Mouse (Mus musculus): Measurements from ENCODE around the gene Olfr106-ps. TPM values are rescaled to one million over a fixed set of nuclear protein-coding genes. Genes with fewer than 3 reads are reported as not detected.

Olfr106-ps gene
- total RNA-seq (2015) (not detected in 2 replicates), total RNA-seq (2017) (not detected in 2 replicates)

- no peak for ATAC-seq (replicated peaks; ENCODE audit: poor library complexity)
Observed at GRCm38 (mm10) chr17:37390093-37390492, at the start of gene Olfr106-ps. TSS of gene Olfr106-ps (plus strand) at chr17:37390393.

- ATAC-seq (replicated peaks; ENCODE audit: poor library complexity), result no peak
Observed at GRCm38 (mm10) chr17:37359282-37359681, 30.9 kb upstream of the Olfr106-ps start, which contains the start of gene Olfr104-ps. TSS of gene Olfr104-ps (plus strand) at chr17:37359582.

DNA sequence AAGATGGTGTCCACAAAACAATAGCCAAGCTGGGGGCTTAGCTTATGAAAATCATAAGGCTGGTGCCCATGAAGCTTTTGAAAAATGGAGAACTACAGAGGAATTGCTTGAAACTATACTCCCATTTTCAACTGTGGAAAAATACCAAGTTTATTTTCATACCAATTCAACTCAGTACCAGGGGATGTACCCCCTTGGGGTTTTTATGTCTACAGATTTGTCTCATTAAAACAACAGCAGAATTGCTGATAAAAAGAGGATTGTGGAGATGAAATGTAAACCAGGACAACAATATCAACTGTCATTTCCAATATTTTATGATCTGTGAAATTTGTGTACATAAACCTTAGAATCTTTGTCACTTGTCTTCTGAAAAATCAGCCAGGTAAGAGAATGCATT is 11.5 kb upstream of the Olfr106-ps start, which contains the start of gene Olfr105-ps:
TSS of gene Olfr105-ps (plus strand) at position 301 of the 400 bp plus-strand sequence.
- ATAC-seq (replicated peaks; ENCODE audit: poor library complexity), result no peak

DNA sequence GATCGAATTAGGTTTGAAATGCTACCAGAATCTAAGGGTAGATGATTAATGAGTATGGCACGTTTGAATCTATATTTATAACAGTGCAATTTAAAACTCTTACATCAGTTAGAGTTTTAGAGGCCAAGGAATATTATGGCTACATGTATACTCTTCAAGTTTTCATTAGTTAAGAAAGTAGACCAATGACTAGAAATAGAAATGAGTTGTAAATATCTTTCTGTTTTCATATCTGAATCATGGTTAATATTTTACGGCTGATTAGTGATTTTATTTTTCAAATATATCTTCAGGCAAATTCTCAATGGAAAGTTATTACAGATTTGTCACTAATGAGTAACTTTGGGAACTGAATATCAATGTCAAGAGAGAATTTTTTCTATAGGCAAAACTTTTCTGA is 8.7 kb downstream of the Olfr106-ps start, which contains the start of gene Olfr107:
TSS of gene Olfr107 (plus strand) at position 301 of the 400 bp plus-strand sequence.
- no peak for ATAC-seq (replicated peaks; ENCODE audit: poor library complexity)

DNA sequence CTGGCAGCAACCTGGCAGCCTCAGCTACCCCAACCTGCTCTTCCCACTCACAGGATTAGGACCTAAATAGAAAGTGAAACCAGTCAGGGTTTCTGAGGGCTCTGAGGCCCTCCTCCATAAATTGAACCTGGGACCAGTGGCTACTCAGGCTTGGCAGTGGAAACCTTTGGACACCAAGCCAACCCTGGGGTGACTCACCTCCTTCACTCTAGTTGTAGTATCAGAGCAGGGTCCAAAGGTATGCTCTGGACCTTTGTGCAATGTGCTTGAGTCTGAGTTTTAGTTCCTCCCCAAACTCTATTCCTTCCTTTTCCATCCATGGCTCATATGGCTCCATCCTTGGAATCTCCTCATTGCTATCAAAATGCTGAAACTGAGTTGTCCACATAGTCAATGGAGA is 23.2 kb downstream of the Olfr106-ps start:
- ATAC-seq (replicated peaks; ENCODE audit: poor library complexity), result no peak

- no peak for ATAC-seq (replicated peaks; ENCODE audit: poor library complexity)
Observed at GRCm38 (mm10) chr17:37445180-37445579, 55.0 kb downstream of the Olfr106-ps start, which contains the start of gene Olfr108. TSS of gene Olfr108 (plus strand) at chr17:37445480.

Other genes with a start within 250 kb of the Olfr106-ps start
- not detected in 2 replicates for gene Olfr93, start 228.9 kb upstream of the Olfr106-ps start, total RNA-seq (2015)
- gene Olfr93, start 228.9 kb upstream of the Olfr106-ps start, total RNA-seq (2017), result not detected in 2 replicates
- gene Ubd, start 196.5 kb upstream of the Olfr106-ps start, total RNA-seq (2015), result 0.22 TPM in 1 of 2 replicates, not detected in the other
- gene Ubd, start 196.5 kb upstream of the Olfr106-ps start, total RNA-seq (2017), result 0.27 TPM in 1 of 2 replicates, not detected in the other
- gene Olfr94, start 189.4 kb upstream of the Olfr106-ps start, total RNA-seq (2015), result not detected in 2 replicates
- not detected in 2 replicates for gene Olfr94, start 189.4 kb upstream of the Olfr106-ps start, total RNA-seq (2017)
- not detected in 2 replicates for gene Olfr95, start 177.3 kb upstream of the Olfr106-ps start, total RNA-seq (2015)
- gene Olfr95, start 177.3 kb upstream of the Olfr106-ps start, total RNA-seq (2017), result not detected in 2 replicates
- gene Olfr96, start 170.2 kb upstream of the Olfr106-ps start, total RNA-seq (2015), result not detected in 2 replicates
- not detected in 2 replicates for gene Olfr96, start 170.2 kb upstream of the Olfr106-ps start, total RNA-seq (2017)
- not detected in 2 replicates for gene Olfr97, start 153.1 kb upstream of the Olfr106-ps start, total RNA-seq (2015)
- not detected in 2 replicates for gene Olfr97, start 153.1 kb upstream of the Olfr106-ps start, total RNA-seq (2017)
- not detected in 2 replicates for gene Olfr98, start 126.6 kb upstream of the Olfr106-ps start, total RNA-seq (2015)
- gene Olfr98, start 126.6 kb upstream of the Olfr106-ps start, total RNA-seq (2017), result not detected in 2 replicates
- gene H2-M3, start 120.2 kb upstream of the Olfr106-ps start, total RNA-seq (2015), result 11.0 and 11.6 TPM in 2 replicates
- gene H2-M3, start 120.2 kb upstream of the Olfr106-ps start, total RNA-seq (2017), result 23.5 and 27.3 TPM in 2 replicates
- not detected in 2 replicates for gene Olfr99, start 106.9 kb upstream of the Olfr106-ps start, total RNA-seq (2015)
- not detected in 2 replicates for gene Olfr99, start 106.9 kb upstream of the Olfr106-ps start, total RNA-seq (2017)
- gene Olfr101, start 86.1 kb upstream of the Olfr106-ps start, total RNA-seq (2015), result not detected in 2 replicates
- not detected in 2 replicates for gene Olfr101, start 86.1 kb upstream of the Olfr106-ps start, total RNA-seq (2017)
- gene Olfr102, start 73.3 kb upstream of the Olfr106-ps start, total RNA-seq (2015), result not detected in 2 replicates
- not detected in 2 replicates for gene Olfr102, start 73.3 kb upstream of the Olfr106-ps start, total RNA-seq (2017)
- gene Olfr103, start 50.7 kb upstream of the Olfr106-ps start, total RNA-seq (2015), result not detected in 2 replicates
- not detected in 2 replicates for gene Olfr103, start 50.7 kb upstream of the Olfr106-ps start, total RNA-seq (2017)
- not detected in 2 replicates for gene Olfr104-ps, start 30.8 kb upstream of the Olfr106-ps start, total RNA-seq (2015)
- gene Olfr104-ps, start 30.8 kb upstream of the Olfr106-ps start, total RNA-seq (2017), result not detected in 2 replicates
- not detected in 2 replicates for gene Olfr105-ps, start 11.4 kb upstream of the Olfr106-ps start, total RNA-seq (2015)
- gene Olfr105-ps, start 11.4 kb upstream of the Olfr106-ps start, total RNA-seq (2017), result not detected in 2 replicates
- gene Olfr107, start 8.8 kb downstream of the Olfr106-ps start, total RNA-seq (2015), result not detected in 2 replicates
- gene Olfr107, start 8.8 kb downstream of the Olfr106-ps start, total RNA-seq (2017), result not detected in 2 replicates
- gene Olfr108, start 55.1 kb downstream of the Olfr106-ps start, total RNA-seq (2015), result not detected in 2 replicates
- gene Olfr108, start 55.1 kb downstream of the Olfr106-ps start, total RNA-seq (2017), result not detected in 2 replicates
- not detected in 2 replicates for gene Olfr109, start 68.5 kb downstream of the Olfr106-ps start, total RNA-seq (2015)
- not detected in 2 replicates for gene Olfr109, start 68.5 kb downstream of the Olfr106-ps start, total RNA-seq (2017)
- gene H2-M2, start 93.2 kb downstream of the Olfr106-ps start, total RNA-seq (2015), result not detected in 2 replicates
- not detected in 2 replicates for gene H2-M2, start 93.2 kb downstream of the Olfr106-ps start, total RNA-seq (2017)
- not detected in 2 replicates for gene Olfr110, start 102.1 kb downstream of the Olfr106-ps start, total RNA-seq (2015)
- not detected in 2 replicates for gene Olfr110, start 102.1 kb downstream of the Olfr106-ps start, total RNA-seq (2017)
- not detected in 2 replicates for gene Olfr111, start 117.6 kb downstream of the Olfr106-ps start, total RNA-seq (2015)
- not detected in 2 replicates for gene Olfr111, start 117.6 kb downstream of the Olfr106-ps start, total RNA-seq (2017)
- gene Olfr112, start 179.1 kb downstream of the Olfr106-ps start, total RNA-seq (2015), result not detected in 2 replicates
- not detected in 2 replicates for gene Olfr112, start 179.1 kb downstream of the Olfr106-ps start, total RNA-seq (2017)
- gene Olfr113, start 187.3 kb downstream of the Olfr106-ps start, total RNA-seq (2015), result not detected in 2 replicates
- not detected in 2 replicates for gene Olfr113, start 187.3 kb downstream of the Olfr106-ps start, total RNA-seq (2017)
- gene Olfr114, start 202.3 kb downstream of the Olfr106-ps start, total RNA-seq (2015), result not detected in 2 replicates
- not detected in 2 replicates for gene Olfr114, start 202.3 kb downstream of the Olfr106-ps start, total RNA-seq (2017)
- not detected in 2 replicates for gene Olfr115, start 236.7 kb downstream of the Olfr106-ps start, total RNA-seq (2015)
- not detected in 2 replicates for gene Olfr115, start 236.7 kb downstream of the Olfr106-ps start, total RNA-seq (2017)
- gene Olfr116, start 236.8 kb downstream of the Olfr106-ps start, total RNA-seq (2015), result not detected in 2 replicates
- not detected in 2 replicates for gene Olfr116, start 236.8 kb downstream of the Olfr106-ps start, total RNA-seq (2017)

Data from megakaryocyte progenitor cell, adult 5-6 weeks (primary cell).